Mouse (Mus musculus): Measurements from ENCODE around the gene Slc24a5.

Slc24a5 gene

GRCm38 (mm10) chr2:125119381-125120110 is 51.6 kb downstream of the Slc24a5 start:
- DNase-seq (ENCODE audit: inconsistent age in 2 of 2, low spot score in 1 of 2): no peak

GRCm38 (mm10) chr2:125122288-125122623 is 54.3 kb downstream of the Slc24a5 start:
- DNase-seq (ENCODE audit: inconsistent age in 2 of 2, low spot score in 1 of 2): no peak

- peak; percentile 70 to 90 for DNase-seq (ENCODE audit: inconsistent age in 2 of 2, low spot score in 1 of 2)
These were observed 54.9 kb downstream of the Slc24a5 start for GRCm38 (mm10) chr2:125122624-125123476.

- peak; percentile 84 to 94 for DNase-seq (ENCODE audit: inconsistent age in 2 of 2, low spot score in 1 of 2)
These were observed 55.5 kb downstream of the Slc24a5 start, which contains the start of gene Myef2 for GRCm38 (mm10) chr2:125123477-125123852. Myef2 (minus strand) TSS chr2:125123661.

GRCm38 (mm10) chr2:125125824-125126223 is 57.9 kb downstream of the Slc24a5 start:
- DNase-seq (ENCODE audit: inconsistent age in 2 of 2, low spot score in 1 of 2): no peak

GRCm38 (mm10) chr2:125126792-125127191 is 58.9 kb downstream of the Slc24a5 start:
- DNase-seq (ENCODE audit: inconsistent age in 2 of 2, low spot score in 1 of 2): no peak

- DNase-seq (ENCODE audit: inconsistent age in 2 of 2, low spot score in 1 of 2): no peak
These were observed 66.2 kb downstream of the Slc24a5 start for GRCm38 (mm10) chr2:125134113-125134512.

GRCm38 (mm10) chr2:125135903-125136811 is 68.2 kb downstream of the Slc24a5 start, which contains the start of gene Ctxn2:
Ctxn2 (plus strand) TSS chr2:125136692.
- DNase-seq (ENCODE audit: inconsistent age in 2 of 2, low spot score in 1 of 2): peak; percentile 75 to 93

GRCm38 (mm10) chr2:125136846-125137245 is 68.9 kb downstream of the Slc24a5 start:
- no peak for DNase-seq (ENCODE audit: inconsistent age in 2 of 2, low spot score in 1 of 2)

All from adrenal gland, adult (tissue).